Mouse (Mus musculus) adrenal gland, adult 10 weeks (tissue): ENCODE data around the gene Topaz1. TPM values are rescaled to one million over a fixed set of nuclear protein-coding genes. Genes with fewer than 3 reads are reported as not detected.

Experiments used
- polyA plus RNA-seq: library from polyadenylated mRNA; stranded (reverse); fragments of 350-450 nt; fragmentation: Illumina TruSeq; extraction: RNeasy Lipid Tissue Mini Kit (QIAGEN cat#74804); gene quantifications from one replicate; pipeline ENCODE4 v1.2.3, GENCODE M21; 2014; ENCODE audit warnings: low read depth, low replicate concordance

Gene Topaz1
- not detected for polyA plus RNA-seq

DNA sequence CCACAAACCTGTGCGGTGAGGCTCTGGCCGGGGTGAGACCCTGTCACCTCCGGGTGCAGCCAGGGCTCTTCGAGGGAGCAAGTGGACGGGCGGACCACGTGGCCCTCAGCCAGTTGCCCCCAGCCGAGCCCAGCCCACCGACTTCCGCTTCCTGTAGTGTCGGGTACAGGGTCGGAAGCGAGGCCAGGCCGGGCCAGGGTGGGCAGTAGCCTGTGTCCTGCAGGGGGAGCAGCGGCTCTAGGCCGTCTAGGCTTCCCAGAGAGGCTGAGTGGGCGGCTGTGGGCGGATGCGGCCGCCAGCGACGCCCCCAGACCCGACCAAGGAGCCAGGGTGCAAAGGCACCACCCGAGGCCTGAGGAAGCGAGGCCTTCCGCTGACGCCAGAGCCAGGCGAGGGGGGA, at the start of gene Topaz1:
Topaz1 (plus strand) TSS at position 287 of the 400 bp plus-strand sequence.

DNA sequence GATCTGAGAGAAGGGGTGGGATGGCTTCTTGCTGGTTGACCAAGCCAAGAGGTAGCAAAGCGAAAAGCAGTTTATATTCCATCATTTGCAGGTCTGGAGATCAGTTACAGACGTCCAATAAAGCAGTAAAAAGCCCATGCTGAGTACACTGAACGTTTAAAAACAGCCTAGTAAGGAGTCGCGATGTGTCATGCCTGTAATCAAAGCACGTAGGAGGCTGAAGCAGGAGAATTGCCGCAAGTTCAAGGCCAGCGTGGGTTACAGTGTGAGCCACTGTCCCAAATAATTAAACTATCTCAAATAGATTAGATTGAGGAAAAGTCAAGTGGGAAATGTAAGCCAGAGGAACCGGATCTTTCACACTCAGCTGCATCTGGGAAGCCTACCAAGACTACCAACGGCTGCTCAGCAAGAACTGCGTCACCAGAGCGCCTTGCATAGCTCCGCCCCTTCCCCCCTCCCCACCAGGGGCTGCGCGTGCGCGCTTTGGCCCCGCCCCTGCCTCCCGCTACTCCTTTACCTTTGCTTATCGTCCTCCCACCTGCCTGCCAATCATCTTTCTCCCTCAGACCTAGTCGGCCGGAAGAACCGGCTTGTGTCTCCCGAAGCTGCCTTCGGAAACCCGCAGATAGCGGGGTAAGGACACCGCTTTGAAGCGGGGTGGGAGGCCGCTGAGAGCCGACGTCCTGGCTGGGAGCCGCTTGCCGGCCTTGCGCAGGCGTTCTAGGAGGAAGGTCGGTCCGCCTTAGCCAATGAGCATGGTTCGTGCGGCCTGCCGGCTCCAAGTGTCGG, 58.1 kb downstream of the Topaz1 start, which contains the start of gene Tcaim:
Tcaim (plus strand) TSS at position 487 of the 792 bp plus-strand sequence.

DNA sequence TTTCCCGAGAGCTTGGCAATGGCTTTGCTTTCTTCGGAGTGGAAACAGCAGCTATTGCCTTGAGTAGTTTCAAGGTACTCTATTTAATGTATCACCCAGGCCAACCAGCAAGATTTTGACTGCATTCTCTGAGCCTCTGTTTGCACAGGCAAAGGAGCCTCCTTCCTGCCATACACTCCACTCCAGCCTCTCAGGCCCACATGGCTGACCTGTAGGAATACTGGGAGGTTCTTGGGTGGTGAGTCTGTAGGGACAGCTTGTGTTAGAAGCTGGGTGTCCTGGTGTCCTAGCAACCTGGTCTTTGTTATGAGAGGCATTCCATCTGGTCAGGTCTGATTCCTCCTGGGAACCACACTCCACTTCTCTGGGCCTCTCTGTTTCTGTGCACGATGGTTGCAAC, 96.6 kb downstream of the Topaz1 start, which contains the start of gene Gm35549:
Gm35549 (minus strand) TSS at position 276 of the 400 bp plus-strand sequence.

Other genes with a start within 250 kb of the Topaz1 start
- 53.7 TPM for gene Tcaim, start 58.2 kb downstream of the Topaz1 start, polyA plus RNA-seq
- gene Gm35549, start 96.7 kb downstream of the Topaz1 start, polyA plus RNA-seq = not detected
- gene Zfp445, start 118.7 kb downstream of the Topaz1 start, polyA plus RNA-seq = 173 TPM
- 21.9 TPM for gene Zkscan7, start 138.3 kb downstream of the Topaz1 start, polyA plus RNA-seq
- gene Zfp105, start 175.7 kb downstream of the Topaz1 start, polyA plus RNA-seq = 6.7 TPM
- 109 TPM for gene 1110059G10Rik, start 203.7 kb downstream of the Topaz1 start, polyA plus RNA-seq
- gene Kif15, start 203.7 kb downstream of the Topaz1 start, polyA plus RNA-seq = 5.4 TPM